Mouse (Mus musculus) liver, embryonic 13.5 days (tissue): ENCODE measurements around the gene Hist1h2ae. TPM values are rescaled to one million over a fixed set of nuclear protein-coding genes. Genes with fewer than 3 reads are reported as not detected.
A peak's percentile ranks its signal among the peaks of the same experiment; 100 is the strongest.
"Not testable (repeated sequence)": the region's sequence is repeated elsewhere in the genome, so short reads cannot be mapped to it uniquely, and the experiment has no call there.

Experiments
- ATAC-seq: fragments of 200-750 bp; cut with Nextera tagmentation; 2 replicates; pipeline ENCODE4 v1.8.0; 2017; ENCODE audit warnings: low read depth, mild to moderate bottlenecking, moderate number of reproducible peaks, moderate library complexity
- DNase-seq: peaks from one replicate; pipeline ENCODE4 v3.0.0; 2022
- H3K27ac ChIP-seq: fragments of 300-500 bp; sonication (generic); 2 replicates; pipeline ENCODE4 v1.5.1; 2015; ENCODE audit warnings: moderate library complexity, mild to moderate bottlenecking, inconsistent platforms
- H3K27me3 ChIP-seq: fragments of 300-500 bp; sonication (generic); 2 replicates; pipeline ENCODE4 v1.6.1; 2015; ENCODE audit warnings: mild to moderate bottlenecking, inconsistent platforms
- H3K36me3 ChIP-seq: fragments of 300-500 bp; sonication (generic); 2 replicates; pipeline ENCODE4 v1.6.1; 2015; ENCODE audit warnings: mild to moderate bottlenecking, inconsistent platforms
- H3K4me1 ChIP-seq: fragments of 300-500 bp; sonication (generic); replicated peaks from 2 replicates; pipeline ENCODE4 v1.6.1; 2015; ENCODE audit warnings: inconsistent platforms
- H3K4me2 ChIP-seq: fragments of 300-500 bp; sonication (generic); 2 replicates; pipeline ENCODE4 v1.6.1; 2015; ENCODE audit warnings: inconsistent platforms, mild to moderate bottlenecking, moderate library complexity
- H3K4me3 ChIP-seq: fragments of 300-500 bp; sonication (generic); replicated peaks from 2 replicates; pipeline ENCODE4 v1.5.1; 2015; ENCODE audit warnings: mild to moderate bottlenecking, inconsistent platforms
- H3K9ac ChIP-seq: fragments of 300-500 bp; sonication (generic); 2 replicates; pipeline ENCODE4 v1.6.1; 2015; ENCODE audit warnings: mild to moderate bottlenecking, inconsistent platforms
- H3K9me3 ChIP-seq: fragments of 300-500 bp; sonication (generic); replicated peaks from 2 replicates; pipeline ENCODE4 v1.6.1; 2016; ENCODE audit warnings: inconsistent platforms
- WGBS: fragments of 180-500 bp; shearing (Covaris S2); methylation state at CpG from one replicate; pipeline ENCODE4 v1.1.7; 2015; ENCODE audit not compliant: insufficient replicate concordance; 5-methylcytosine and 5-hydroxymethylcytosine counted together
- polyA plus RNA-seq: library from polyadenylated mRNA; unstranded; fragments of >200 nt; fragmentation: Nextera tagmentation; extraction: Ambion mirVana; gene quantifications from 2 replicates; pipeline ENCODE4 v1.2.1, GENCODE M21; 2015

Hist1h2ae gene
- polyA plus RNA-seq, 1 experiment from 2014 or later = 121 TPM

DNA sequence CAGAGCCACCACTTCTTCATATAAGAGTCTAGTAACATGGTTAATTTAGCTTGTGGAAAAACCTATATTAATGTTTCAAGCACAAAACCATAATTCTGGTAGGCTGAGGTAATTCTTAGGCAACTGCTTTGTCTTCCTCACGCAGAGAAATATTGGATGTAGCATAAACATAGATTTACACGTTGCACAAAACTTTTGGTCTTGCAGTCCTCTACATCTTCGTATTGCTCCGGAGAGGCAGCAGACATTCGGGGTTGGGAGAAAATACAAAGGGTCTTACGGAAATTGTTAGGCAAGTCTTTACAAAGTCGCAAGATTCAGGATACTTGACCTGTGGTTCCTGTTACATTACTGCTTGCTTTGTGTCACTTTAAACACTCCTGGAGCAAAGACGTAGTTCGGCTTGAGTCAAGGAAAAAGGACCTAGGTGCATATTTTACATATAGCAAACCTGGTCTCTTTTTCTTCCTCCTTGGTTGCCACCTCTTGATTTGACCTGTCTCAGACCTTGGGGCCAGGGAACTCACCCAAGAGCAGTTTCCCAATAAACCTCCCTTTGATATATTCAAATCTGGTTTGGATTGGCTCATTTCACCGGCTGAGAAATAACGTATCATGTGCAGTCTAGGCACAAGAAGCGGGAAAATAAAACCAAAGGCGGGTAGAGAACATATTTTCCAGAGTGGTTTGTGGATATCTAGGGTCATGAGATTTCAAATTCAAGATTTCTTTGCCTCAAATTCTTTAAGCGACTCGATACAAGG, 36.5 kb downstream of the Hist1h2ae start:
- Histone ChIP-seq H3K9me3 (no peaks in the 10 kb centered on the region), H3K36me3 (no peaks in the 10 kb centered on the region), H3K4me2 (peak overlapping the region; percentile 65), H3K4me1 (peaks cover 48% of the 10 kb centered on the region), H3K27me3 (no peaks in the 10 kb centered on the region), H3K27ac (peak overlapping the region; percentile 98), H3K4me3 (peak overlapping the region; percentile 63), H3K9ac (peak overlapping the region; percentile 84)
- DNase-seq = peak; percentile 65
- under 1% methylated on average over 15 of the region's 15 CpGs for WGBS
- peak; percentile 28 for ATAC-seq

DNA sequence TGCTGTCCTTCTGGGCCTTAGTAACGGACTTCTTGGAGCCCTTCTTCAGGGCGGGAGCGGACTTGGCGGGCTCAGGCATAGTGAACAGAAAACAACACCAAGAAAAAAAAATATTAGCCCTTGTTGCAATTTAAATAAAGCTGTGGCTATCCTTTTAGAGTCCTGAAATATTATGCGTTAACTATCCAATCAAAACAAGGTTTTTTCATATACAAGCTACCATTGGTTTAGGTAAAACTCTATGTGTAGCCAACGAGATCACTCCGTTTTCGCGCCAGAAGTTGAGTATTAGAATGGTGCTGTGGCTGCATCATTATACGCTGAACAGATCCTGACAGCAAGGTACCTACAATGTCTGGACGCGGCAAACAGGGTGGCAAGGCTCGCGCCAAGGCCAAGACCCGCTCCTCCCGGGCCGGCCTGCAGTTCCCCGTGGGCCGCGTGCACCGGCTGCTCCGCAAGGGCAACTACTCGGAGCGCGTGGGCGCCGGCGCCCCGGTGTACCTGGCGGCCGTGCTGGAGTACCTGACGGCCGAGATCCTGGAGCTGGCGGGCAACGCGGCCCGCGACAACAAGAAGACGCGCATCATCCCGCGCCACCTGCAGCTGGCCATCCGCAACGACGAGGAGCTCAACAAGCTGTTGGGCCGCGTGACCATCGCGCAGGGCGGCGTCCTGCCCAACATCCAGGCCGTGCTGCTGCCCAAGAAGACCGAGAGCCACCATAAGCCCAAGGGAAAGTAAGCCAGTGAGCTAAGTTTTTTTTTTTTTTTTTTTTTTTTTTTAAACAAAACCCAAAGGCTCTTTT, 37.3 kb downstream of the Hist1h2ae start, which contains the start of gene Hist1h2af:
Gene Hist1h2af (plus strand): TSS at position 347 of the 808 bp plus-strand sequence.
- WGBS = under 1% methylated on average over 31 of the region's 53 CpGs
- Histone ChIP-seq H3K9ac (peak within 1 kb of the TSS; percentile 84), H3K4me3 (peak within 1 kb of the TSS; percentile 63), H3K27ac (peak within 1 kb of the TSS; percentile 98), H3K4me2 (peak within 1 kb of the TSS; percentile 65), H3K4me1 (peaks cover 50% of the 10 kb centered on the region)
- peak; percentile 83 for DNase-seq
- not testable (repeated sequence) for H3K27me3 ChIP-seq, H3K9me3 ChIP-seq, H3K36me3 ChIP-seq
- ATAC-seq = peak; percentile 49

DNA sequence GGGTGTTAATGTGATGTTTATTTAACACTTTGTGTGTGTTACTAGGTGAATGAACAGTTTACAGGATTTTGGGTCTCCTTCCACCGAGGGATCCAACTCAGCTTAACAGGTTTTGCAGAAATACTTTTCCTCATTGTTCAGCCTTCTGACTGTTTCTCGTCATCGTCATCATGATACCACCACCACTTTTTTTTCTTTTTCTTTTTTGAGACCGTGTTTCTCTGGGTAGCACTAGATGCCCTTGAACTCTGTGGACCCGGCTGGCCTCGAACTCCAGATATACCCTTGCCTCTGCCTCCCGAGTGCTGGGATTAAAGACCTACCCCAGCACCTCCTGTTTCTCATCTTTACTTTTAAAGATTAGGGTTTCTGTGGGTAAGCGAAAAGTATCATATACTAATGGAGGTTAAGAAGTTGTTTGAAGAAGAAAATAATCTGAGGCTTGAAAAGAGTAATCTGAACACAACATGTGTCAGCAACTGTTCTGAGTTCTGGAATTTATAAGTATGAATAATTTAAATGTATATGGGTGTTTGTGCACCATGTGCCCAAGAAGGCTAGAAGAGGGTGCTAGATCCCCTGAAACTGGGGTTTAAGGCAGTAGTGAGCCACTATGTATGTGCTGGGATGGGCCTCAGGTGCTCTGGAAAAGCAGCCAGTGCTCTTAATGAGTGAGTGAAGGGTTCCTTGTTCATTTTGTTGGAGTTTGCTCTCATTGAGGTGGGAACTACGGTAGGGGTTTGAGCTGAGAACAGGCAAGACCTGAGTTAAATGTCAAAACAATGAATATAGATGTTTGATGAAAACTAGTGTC, 38.6 kb downstream of the Hist1h2ae start:
- H3K9ac ChIP-seq = peak overlapping the region; percentile 84
- H3K27ac ChIP-seq = peak overlapping the region; percentile 98
- DNase-seq (no peak), ATAC-seq (no peak)
- whole genome bisulfite sequencing = 13% methylated on average over 9 of the region's 9 CpGs
- H3K4me3 ChIP-seq = peak overlapping the region; percentile 63
- peaks cover 42% of the 10 kb centered on the region for H3K4me1 ChIP-seq
- H3K9me3 ChIP-seq = no peaks in the 10 kb centered on the region
- no peaks in the 10 kb centered on the region for H3K27me3 ChIP-seq
- peak overlapping the region; percentile 65 for H3K4me2 ChIP-seq
- H3K36me3 ChIP-seq = no peaks in the 10 kb centered on the region

DNA sequence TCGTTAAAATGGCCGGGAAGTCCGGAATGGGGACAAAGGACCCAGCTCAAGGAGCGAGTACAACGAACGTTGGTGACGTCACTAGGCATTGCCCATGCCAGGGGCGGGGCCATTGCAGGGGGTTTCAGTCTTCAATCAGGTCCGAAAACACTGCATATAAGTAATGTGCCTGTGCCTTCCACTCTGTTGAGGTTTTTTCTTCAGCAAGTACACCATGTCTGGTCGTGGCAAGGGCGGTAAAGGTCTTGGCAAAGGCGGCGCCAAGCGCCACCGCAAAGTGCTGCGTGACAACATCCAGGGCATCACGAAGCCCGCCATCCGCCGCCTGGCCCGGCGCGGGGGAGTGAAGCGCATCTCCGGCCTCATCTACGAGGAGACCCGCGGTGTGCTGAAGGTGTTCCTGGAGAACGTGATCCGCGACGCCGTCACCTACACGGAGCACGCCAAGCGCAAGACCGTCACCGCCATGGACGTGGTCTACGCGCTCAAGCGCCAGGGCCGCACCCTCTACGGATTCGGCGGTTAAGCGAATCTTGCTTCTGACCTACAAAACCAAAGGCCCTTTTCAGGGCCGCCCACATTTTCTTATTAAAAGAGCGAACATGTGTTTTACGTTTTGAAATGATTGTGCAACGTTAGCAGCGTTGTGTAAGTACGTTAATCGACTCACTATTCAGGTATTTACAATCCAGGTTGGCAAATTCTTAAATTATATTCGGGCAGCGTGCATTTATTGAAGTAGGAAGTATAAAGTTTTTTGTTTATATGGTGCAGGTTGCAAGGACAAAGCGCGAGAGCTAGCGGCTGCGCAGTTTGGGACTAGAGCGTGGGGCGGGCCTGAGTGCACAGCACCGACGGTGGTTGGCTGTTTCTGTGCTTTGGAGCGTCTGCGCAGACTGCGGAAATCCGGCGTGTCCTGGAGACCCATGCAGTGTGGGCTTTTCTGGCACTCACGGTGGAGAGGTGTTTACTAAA, 39.8 kb downstream of the Hist1h2ae start, which contains the start of gene Hist1h4h:
Gene Hist1h4h (plus strand): TSS at position 150 of the 975 bp plus-strand sequence.
- peak; percentile 63 for ATAC-seq
- Histone ChIP-seq H3K27ac (peak within 1 kb of the TSS; percentile 98), H3K9ac (peak within 1 kb of the TSS; percentile 84), H3K4me3 (peak within 1 kb of the TSS; percentile 63), H3K4me1 (peaks cover 42% of the 10 kb centered on the region), H3K4me2 (peak within 1 kb of the TSS; percentile 65), H3K27me3 (no peaks in the 10 kb centered on the region), H3K9me3 (no peaks in the 10 kb centered on the region), H3K36me3 (no peaks in the 10 kb centered on the region)
- under 1% methylated on average over 61 of the region's 70 CpGs for WGBS
- DNase-seq = peak; percentile 96

DNA sequence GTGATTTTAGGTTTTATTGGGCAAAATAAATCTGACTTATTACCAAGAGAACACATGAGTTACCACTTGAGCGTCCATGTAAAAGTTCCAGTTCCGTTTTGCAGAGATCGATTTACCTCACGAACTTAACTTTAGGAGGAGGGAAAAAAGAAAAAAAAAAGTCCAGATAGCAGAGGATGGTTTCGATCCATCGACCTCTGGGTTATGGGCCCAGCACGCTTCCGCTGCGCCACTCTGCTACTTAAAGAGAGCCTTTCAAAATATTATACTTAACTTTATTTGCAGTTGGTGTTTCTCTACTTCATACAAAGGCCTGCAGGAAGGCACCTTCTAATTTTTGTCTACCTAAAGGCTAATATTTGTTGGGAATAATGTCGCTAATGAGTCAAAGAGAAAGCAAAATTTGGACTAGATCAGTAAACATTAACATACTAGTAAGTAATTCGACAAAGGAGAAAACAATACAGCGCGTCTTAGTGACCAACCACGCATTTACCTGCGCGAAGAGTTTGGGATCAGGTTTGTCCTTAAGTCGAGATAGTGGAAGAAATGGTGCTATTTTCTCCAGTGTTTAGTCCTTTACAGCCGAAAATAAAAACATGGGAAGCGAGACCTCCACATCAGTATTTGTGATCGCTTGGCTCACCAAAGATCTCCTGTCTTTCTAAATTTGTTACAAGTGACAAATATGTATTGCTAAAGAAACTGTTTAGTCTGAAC, 40.7 kb downstream of the Hist1h2ae start:
- ATAC-seq (no peak), DNase-seq (peak; percentile 72)
- Histone ChIP-seq H3K9ac (peak overlapping the region; percentile 84), H3K4me3 (peak overlapping the region; percentile 63), H3K9me3 (no peaks in the 10 kb centered on the region), H3K4me2 (peak overlapping the region; percentile 65), H3K27ac (peak overlapping the region; percentile 98), H3K36me3 (no peaks in the 10 kb centered on the region), H3K27me3 (no peaks in the 10 kb centered on the region), H3K4me1 (peaks cover 51% of the 10 kb centered on the region)
- under 1% methylated on average over 20 of the region's 20 CpGs for WGBS

DNA sequence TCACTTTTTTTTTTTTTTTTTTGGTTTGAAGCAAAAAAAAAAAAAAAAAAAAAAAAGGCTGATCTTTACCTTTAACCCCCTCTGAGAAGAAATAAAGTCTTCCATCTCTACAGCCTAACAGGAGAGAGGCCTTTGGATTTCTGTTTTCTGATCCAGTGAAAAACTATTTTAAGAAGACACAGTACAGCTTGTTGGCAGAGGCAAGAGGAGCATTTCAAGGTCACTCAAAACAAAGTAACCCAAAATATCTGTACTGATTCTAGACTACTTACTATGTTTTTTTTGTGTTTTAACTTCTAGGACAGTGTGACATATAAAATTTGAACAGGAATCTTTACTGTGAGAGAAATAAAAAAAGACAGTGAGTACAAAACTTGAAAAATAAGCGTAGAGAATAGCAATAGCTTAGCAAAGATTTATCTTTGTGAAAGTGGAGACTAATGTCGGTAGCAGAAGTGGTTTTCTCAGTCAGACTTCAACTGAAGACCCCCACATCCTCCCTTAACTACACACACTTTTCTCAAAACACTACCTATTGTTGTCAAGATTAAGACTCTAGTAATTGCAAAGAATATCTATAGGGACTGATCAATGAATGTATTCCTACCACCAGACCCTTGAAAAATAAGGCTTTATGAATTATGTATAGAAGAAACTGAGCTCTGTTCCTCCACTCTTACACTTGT, 41.4 kb downstream of the Hist1h2ae start:
- WGBS = 28% methylated on average over 2 of the region's 2 CpGs
- Histone ChIP-seq H3K27ac (peak overlapping the region; percentile 98), H3K9ac (peak overlapping the region; percentile 84), H3K4me3 (peak overlapping the region; percentile 63), H3K9me3 (no peaks in the 10 kb centered on the region), H3K4me2 (peak overlapping the region; percentile 65), H3K27me3 (no peaks in the 10 kb centered on the region), H3K36me3 (no peaks in the 10 kb centered on the region), H3K4me1 (peaks cover 56% of the 10 kb centered on the region)
- no peak for ATAC-seq
- DNase-seq = no peak

DNA sequence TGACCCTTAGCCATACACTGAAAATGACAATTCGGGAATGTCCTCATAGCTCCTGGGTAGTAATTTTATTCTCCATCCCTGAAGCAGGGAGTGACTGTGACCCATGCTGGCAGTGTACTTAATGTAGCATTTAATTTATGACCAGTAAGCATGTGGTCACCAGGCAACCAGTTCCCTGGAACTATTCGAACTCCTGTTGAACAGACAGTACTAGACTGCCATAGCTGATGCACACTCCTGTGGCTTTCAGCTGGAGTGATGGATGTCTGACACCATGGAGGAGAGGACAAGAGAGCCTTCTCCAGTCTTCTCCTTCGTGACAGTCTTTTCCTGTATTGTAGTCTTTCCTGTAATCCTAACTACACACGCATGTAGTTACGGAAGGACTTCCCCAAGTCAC, 42.0 kb downstream of the Hist1h2ae start:
- Histone ChIP-seq H3K9ac (peak overlapping the region; percentile 51; the same call in 1 of the 2 replicates), H3K27me3 (no peaks in the 10 kb centered on the region), H3K4me3 (no peak overlapping the region), H3K4me2 (no peak overlapping the region), H3K27ac (peak overlapping the region; percentile 15), H3K4me1 (peaks cover 60% of the 10 kb centered on the region), H3K36me3 (no peaks in the 10 kb centered on the region), H3K9me3 (no peaks in the 10 kb centered on the region)
- WGBS = 79% methylated on average over 5 of the region's 5 CpGs
- DNase-seq (no peak), ATAC-seq (no peak)

DNA sequence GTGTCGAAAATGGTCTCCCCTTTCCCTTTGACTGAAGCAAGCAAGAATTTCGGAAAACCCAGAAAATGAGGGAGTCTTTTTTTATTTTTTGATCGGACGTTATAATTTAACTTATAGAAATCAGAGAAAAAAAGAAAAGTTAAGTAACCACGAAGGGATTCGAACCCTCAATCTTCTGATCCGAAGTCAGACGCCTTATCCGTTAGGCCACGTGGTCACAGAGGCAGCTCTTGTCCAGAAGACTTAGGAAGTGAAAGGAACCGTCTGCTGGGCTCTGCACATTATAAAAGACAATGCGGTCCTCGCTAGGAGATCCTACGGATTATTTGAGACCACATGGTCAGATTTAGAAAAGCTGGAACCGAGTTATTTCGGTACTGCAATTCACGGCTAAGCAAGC, 44.7 kb downstream of the Hist1h2ae start:
- Histone ChIP-seq H3K9me3 (no peaks in the 10 kb centered on the region), H3K4me2 (peak overlapping the region; percentile 69), H3K9ac (peak overlapping the region; percentile 70), H3K27me3 (no peaks in the 10 kb centered on the region), H3K36me3 (no peaks in the 10 kb centered on the region), H3K27ac (peak overlapping the region; percentile 40; the same call in 1 of the 2 replicates), H3K4me1 (peaks cover 59% of the 10 kb centered on the region), H3K4me3 (peak overlapping the region; percentile 54)
- DNase-seq = peak; percentile 84
- no peak for ATAC-seq
- under 1% methylated on average over 17 of the region's 17 CpGs for WGBS

DNA sequence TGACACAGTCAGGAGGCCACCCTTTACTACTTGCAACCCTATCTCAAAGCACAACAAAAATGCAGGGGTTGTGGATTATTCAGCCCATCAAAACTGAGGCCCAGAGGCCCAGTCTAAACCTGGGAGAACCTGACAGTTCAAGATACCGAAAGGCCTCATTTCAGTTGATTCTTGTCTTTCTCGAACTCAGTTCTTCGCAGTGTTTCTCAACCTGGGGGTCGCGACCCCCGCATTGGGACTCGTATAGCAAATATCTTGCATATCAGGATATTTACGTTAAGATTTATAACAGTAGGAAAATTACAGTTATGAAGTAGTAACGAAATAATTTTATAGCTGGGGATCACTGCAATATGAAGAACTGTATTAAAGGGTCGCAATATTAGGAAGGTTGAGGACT, 45.1 kb downstream of the Hist1h2ae start:
- peaks cover 63% of the 10 kb centered on the region for H3K4me1 ChIP-seq
- H3K27ac ChIP-seq = peak overlapping the region; percentile 40
- peak overlapping the region; percentile 57 for H3K9ac ChIP-seq

More for the DNA sequence above, 45.1 kb downstream of the Hist1h2ae start:
- Histone ChIP-seq H3K27me3 (no peaks in the 10 kb centered on the region), H3K4me3 (peak overlapping the region; percentile 54), H3K9me3 (no peaks in the 10 kb centered on the region), H3K36me3 (no peaks in the 10 kb centered on the region), H3K4me2 (peak overlapping the region; percentile 69)
- WGBS = 2% methylated on average over 10 of the region's 10 CpGs
- DNase-seq (no peak), ATAC-seq (no peak; the same call in 1 of the 2 replicates)
